Mouse (Mus musculus): ENCODE results near the gene Cfap70.

The Cfap70 gene

GRCm38 (mm10) chr14:20451765-20452331, at the start of gene Cfap70:
Gene Cfap70 (minus strand): TSS chr14:20452226.
- peak; percentile 60 to 65 for DNase-seq (ENCODE audit: low spot score in 2 of 2)

DNA sequence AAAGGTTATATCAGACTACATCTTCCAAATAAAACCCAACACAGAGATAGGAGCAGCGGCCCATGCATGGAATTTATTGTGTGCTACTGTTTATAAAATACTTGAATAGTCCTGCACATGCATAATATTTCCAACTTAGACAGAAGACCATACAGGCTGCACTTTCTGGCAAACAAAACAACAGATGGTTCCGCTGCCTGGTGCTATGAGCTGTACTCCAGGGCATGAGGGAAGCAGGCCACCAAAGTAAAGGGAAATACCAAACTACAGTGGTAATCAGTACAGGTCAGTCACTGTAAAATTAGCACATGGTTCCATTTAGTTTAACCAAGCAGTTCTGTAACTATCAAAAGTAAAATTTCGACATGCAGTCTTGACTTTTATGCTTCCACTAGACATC, 48.0 kb upstream of the Cfap70 start:
- no peak for DNase-seq (ENCODE audit: low spot score in 2 of 2)

DNA sequence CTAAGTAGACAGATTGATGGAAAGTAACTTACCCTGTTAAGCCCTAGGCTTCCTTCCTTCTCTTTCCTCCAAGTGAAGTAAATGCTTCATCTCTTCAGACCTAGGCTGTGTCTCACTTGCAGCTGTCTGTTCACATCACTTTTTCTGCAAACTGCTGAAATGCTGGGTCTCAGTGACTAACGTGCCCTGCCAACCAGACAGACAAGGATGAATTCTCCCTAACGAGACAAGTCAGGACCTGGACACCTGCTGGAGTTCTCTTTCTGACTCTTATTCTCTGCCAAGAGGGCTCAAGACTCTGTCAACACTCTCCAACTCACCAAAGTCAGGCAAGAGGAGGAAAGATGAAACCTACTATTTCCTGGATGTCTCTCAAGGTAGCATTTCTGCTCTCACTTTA, 44.6 kb upstream of the Cfap70 start, which contains the start of gene Mss51:
Mss51 (minus strand) TSS at position 299 of the 400 bp plus-strand sequence.
- DNase-seq (ENCODE audit: low spot score in 2 of 2): no peak

DNA sequence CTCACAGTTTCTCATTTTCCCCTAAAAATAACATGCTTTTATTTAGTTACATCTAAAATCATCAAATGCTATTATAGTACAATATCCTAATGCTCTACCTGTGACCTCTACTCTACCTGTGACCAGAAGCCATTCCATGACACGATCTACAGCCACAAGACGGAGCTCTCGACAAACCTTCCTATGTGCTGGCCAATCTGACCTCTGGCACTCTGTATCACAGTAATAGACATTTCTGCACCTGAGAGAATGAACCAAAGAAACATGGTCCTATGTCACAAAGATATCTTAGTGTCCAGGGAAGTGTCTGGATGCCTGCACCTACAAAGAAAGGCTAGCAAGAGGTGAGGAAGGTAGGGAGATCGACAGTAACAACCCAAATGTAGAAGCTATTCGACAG, 34.0 kb upstream of the Cfap70 start:
- DNase-seq (ENCODE audit: low spot score in 2 of 2): no peak

DNA sequence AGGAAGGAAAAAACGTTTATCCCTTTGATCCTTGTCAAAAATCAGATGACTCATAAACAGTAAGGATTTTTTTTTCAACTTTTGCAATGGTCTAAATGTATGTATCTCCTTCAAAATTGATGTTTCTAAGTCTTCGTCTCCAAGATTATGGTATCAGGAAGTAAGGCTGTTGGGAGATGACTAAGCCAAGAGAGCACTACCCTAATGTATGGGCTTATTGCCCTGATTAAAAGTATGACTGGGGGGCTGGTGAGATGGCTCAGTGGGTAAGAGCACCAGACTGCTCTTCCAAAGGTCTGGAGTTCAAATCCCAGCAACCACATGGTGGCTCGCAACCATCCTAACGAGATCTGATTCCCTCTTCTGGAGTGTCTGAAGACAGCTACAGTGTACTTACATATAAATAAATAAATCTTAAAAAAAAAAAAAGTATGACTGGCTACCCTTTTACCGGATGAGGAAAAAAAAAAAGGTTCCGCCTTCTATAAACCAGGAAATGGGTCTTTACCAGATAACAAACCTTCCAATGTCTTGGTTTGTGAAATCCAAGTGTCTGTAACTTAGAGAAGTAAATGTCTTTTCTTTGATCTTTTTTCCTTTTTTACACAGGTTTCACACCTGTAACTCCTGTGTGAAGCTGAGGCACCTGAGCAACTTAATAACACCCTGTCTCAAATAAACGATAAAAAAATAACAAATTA, 30.2 kb upstream of the Cfap70 start:
- DNase-seq (ENCODE audit: low spot score in 2 of 2): no peak

GRCm38 (mm10) chr14:20481211-20481610, 29.2 kb upstream of the Cfap70 start:
- no peak for DNase-seq (ENCODE audit: low spot score in 2 of 2)

GRCm38 (mm10) chr14:20480195-20480579, 28.2 kb upstream of the Cfap70 start:
- no peak for DNase-seq (ENCODE audit: low spot score in 2 of 2)

- DNase-seq (ENCODE audit: low spot score in 2 of 2): peak; percentile 77 to 82
These were observed 27.5 kb upstream of the Cfap70 start, which contains the start of gene Anxa7 for GRCm38 (mm10) chr14:20479291-20480194. Gene Anxa7 (minus strand): TSS chr14:20480133.

GRCm38 (mm10) chr14:20478801-20479200, 26.8 kb upstream of the Cfap70 start:
- no peak for DNase-seq (ENCODE audit: low spot score in 2 of 2)

GRCm38 (mm10) chr14:20478385-20478784, 26.4 kb upstream of the Cfap70 start:
- no peak for DNase-seq (ENCODE audit: low spot score in 2 of 2)

DNA sequence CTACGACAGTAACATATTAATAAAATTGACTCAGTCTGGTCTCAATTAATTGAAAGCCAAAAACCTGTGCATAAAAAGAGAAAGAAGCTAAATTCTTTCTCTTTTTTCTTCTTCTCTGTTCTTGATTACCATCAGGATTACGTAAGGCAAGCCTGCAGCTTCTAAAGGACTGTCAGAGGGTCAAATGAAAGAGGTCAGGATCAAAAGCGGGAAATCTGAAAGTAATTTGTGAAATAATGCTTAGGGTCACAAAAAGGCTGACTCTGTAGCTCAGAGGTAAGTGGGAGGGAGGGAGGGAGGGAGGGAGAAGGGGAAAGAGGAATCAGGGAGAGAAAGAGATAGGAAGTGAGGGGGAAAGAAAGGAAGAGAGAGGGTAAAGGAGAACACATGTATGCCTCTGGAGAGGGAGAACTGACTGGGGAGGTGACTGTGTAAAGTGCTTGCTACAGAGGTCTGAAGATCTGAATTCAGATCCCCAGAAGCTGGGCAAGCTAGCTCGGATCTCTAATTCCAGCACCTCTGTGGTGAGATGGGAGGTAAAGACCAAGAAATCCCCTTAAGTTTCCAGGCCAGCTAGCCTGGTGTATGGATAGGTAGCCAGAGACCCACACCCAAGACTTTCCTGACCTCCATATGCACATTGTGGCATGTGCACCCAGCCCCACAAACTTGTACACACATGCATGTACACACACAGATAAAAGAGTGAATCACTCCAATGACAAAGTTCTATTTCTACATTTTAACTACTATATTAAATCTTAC, 25.4 kb upstream of the Cfap70 start:
- no peak for DNase-seq (ENCODE audit: low spot score in 2 of 2)

DNA sequence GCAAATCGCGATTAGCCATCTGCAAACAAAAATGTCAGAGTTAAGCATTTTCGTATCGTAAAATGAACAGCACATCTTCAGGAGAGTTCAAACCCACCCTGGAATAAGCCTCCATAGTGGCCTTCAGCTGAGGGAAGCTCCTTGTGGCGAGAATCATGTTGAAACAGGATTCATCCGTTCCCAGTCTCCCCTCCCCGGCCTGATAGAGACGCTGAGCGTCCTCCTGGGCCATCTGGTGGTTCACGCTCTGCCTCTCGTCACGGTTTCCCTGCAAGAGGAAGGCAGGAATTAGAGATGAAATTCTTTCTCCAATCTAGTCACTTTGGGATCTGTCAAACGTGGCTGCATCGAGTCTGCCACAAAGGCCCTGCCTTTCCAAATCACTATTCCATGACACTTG, 8.2 kb upstream of the Cfap70 start:
- DNase-seq (ENCODE audit: low spot score in 2 of 2): no peak

GRCm38 (mm10) chr14:20458378-20458777, 6.4 kb upstream of the Cfap70 start:
- DNase-seq (ENCODE audit: low spot score in 2 of 2): no peak

DNA sequence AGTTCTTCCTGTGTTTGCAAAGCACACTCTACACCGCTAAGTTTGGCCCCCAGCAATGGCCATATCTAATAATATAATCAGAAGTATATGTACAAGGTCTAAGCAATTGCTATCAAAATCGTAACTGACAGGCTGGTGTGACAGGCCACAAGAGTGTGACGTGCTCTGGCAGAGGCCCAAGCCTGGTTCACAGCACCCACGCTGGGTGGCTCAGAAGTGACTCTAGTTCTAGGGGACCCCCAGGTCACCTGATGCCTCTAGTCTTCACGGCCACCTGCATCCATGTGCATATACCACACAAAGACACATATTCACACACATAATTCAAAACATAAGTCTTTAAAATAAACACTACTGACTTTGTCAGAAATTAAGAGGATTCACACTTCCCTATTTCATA, 903 bp upstream of the Cfap70 start:
- DNase-seq (ENCODE audit: low spot score in 2 of 2): no peak

GRCm38 (mm10) chr14:20451302-20451701, 724 bp downstream of the Cfap70 start:
- DNase-seq (ENCODE audit: low spot score in 2 of 2): no peak

- DNase-seq (ENCODE audit: low spot score in 2 of 2): peak; percentile 36 to 40
These were observed 4.8 kb downstream of the Cfap70 start for GRCm38 (mm10) chr14:20447209-20447608.

- no peak for DNase-seq (ENCODE audit: low spot score in 2 of 2)
These were observed 9.8 kb downstream of the Cfap70 start for GRCm38 (mm10) chr14:20442252-20442651.

GRCm38 (mm10) chr14:20436976-20437375, 15.1 kb downstream of the Cfap70 start:
- DNase-seq (ENCODE audit: low spot score in 2 of 2): no peak

DNA sequence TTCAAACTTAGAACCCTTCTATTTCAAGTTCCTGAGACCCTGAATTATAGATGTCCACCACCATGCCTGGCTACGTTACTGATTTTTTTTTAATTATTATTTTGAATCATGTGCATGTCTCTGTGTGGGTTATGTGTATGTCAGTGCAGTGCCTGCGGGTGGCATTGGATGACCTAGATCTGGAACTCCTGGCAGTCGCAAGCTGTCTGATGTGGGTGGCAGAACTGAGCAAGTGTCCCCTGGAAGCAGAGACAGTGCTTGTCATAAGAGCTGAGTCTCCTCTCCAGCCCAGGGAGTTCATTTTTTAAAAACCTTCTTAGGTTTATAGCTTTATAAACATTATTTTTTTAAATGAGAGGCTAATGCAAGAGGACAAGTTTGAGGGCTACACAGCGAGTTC, 19.6 kb downstream of the Cfap70 start:
- DNase-seq (ENCODE audit: low spot score in 2 of 2): peak in 1 of 2 experiments; percentile 10

- DNase-seq (ENCODE audit: low spot score in 2 of 2): no peak
These were observed 20.3 kb downstream of the Cfap70 start for GRCm38 (mm10) chr14:20431726-20432125.

- no peak for DNase-seq (ENCODE audit: low spot score in 2 of 2)
These were observed 22.2 kb downstream of the Cfap70 start for GRCm38 (mm10) chr14:20429833-20430232.

- no peak for DNase-seq (ENCODE audit: low spot score in 2 of 2)
These were observed 23.4 kb downstream of the Cfap70 start for GRCm38 (mm10) chr14:20428593-20428992.

Measured in right cerebral cortex, adult 2 months (tissue).